Mouse (Mus musculus): ENCODE data around the gene Kazn.

The Kazn gene

GRCm38 (mm10) chr4:142074060-142074732 lies 165.0 kb downstream of the Kazn start:
- ChIA-PET CTCF (interaction anchor here in 2 of 4 experiments (0.6 to 1.3 kb wide), 4 partner anchors 10 to 794 kb away, joined by 3 to 5 read pairs (median 4); partner anchors contain the start of gene Tmem51 (in 1 of the 2)), POLR2A (interaction anchor here (0.6 to 42.6 kb wide), 19 partner anchors 0 to 176 kb away, joined by 3 to 1562 read pairs (median 4); partner anchors contain the start of genes Tmem51 (in 3 of the 4) and Fhad1 (in 1 of the 4))

GRCm38 (mm10) chr4:142071243-142071991 lies 167.8 kb downstream of the Kazn start:
- ChIA-PET CTCF (interaction anchor here (0.7 to 1.5 kb wide), 7 partner anchors 10 to 502 kb away, joined by 3 to 6 read pairs (median 4); partner anchors contain the start of gene Tmem51 (in 1 of the 4)), POLR2A (interaction anchor here (0.6 to 42.6 kb wide), 130 partner anchors 0 to 1253 kb away, joined by 3 to 1562 read pairs (median 5); partner anchors contain the start of genes Tmem51 (in 4 of the 4), Fhad1 (in 3 of the 4), Casp9 (in 2 of the 4) and Kazn (in 1 of the 4))

GRCm38 (mm10) chr4:142070840-142071239 lies 168.4 kb downstream of the Kazn start:
- CTCF ChIA-PET, result interaction anchor here (0.7 to 1.5 kb wide), 9 partner anchors 10 to 501 kb away, joined by 3 to 6 read pairs (median 3); partner anchors contain the start of gene Tmem51 (in 1 of the 4)
- POLR2A ChIA-PET, result interaction anchor here (0.5 to 42.6 kb wide), 141 partner anchors 1 to 1371 kb away, joined by 3 to 1562 read pairs (median 5); partner anchors contain the start of genes Tmem51 (in 4 of the 4), Fhad1 (in 3 of the 4), Casp9 (in 2 of the 4) and Kazn (in 1 of the 4)

GRCm38 (mm10) chr4:142068899-142069812 lies 170.0 kb downstream of the Kazn start:
- CTCF ChIA-PET, result interaction anchor here (0.5 to 1.6 kb wide), 13 partner anchors 9 to 808 kb away, joined by 3 to 6 read pairs (median 4); no protein-coding TSS in a partner anchor
- POLR2A ChIA-PET, result interaction anchor here (0.5 to 42.6 kb wide), 107 partner anchors 3 to 1170 kb away, joined by 3 to 1562 read pairs (median 6); partner anchors contain the start of genes Fhad1 (in 3 of the 4), Tmem51 (in 3 of the 4), Casp9 (in 2 of the 4) and Tmem82 (in 1 of the 4)

DNA sequence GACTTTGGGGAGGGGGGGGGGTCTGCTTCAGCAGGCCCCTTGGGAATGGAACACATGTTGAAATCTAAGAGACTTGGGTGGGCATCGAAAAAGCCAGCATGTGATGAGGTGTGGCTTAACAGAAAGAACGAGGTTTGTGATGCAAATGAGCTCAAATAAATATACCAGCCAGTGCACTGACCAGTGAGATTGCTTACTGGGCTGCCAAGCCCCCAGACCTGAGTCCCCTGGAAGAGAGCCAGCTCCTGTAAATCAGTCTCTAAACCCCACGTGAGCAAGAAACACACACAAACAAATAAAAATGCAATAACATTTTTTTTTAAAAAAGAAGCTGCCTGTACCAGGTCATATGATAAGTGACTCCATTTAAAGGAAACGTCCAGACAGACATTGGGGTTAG lies 172.6 kb downstream of the Kazn start:
- ChIA-PET CTCF (interaction anchor here in 2 of 4 experiments (0.6 to 2.0 kb wide), 2 partner anchors 8 to 18 kb away, joined by 3 to 6 read pairs; no protein-coding TSS in a partner anchor), POLR2A (interaction anchor here in 3 of 4 experiments (0.5 to 42.6 kb wide), 78 partner anchors 5 to 1233 kb away, joined by 3 to 1562 read pairs (median 4); partner anchors contain the start of genes Fhad1 (in 3 of the 3), Tmem51 (in 3 of the 3), Casp9 (in 2 of the 3) and Kazn (in 1 of the 3))

DNA sequence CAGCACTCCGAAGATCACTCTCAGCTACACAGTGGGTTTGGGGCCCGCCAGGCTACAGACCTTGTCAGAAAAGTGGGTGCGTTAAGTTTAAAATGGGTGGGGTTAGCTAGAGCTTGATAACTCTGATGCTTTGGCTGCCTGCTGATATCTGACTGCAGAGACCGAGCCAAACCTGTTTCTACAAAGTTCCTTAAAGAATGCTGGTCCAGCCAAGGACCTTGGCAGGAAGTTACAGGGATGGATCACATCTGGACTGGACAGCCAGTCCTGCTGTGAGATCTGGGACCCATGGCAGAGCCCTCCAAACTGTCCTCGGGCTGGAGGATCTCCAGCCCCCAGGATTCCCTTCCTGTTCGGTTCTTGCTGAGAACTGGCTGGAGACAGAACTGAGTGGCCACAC lies 173.4 kb downstream of the Kazn start:
- CTCF ChIA-PET, result interaction anchor here in 1 of 4 experiments (2.0 kb wide), 1 partner anchor 19 kb away, joined by 6 read pairs; no protein-coding TSS in a partner anchor
- POLR2A ChIA-PET, result interaction anchor here in 3 of 4 experiments (0.5 to 42.6 kb wide), 39 partner anchors 6 to 780 kb away, joined by 3 to 1562 read pairs (median 7); partner anchors contain the start of genes Tmem51 (in 3 of the 3), Casp9 (in 2 of the 3) and Fhad1 (in 2 of the 3)

- ChIA-PET CTCF (interaction anchor here in 2 of 4 experiments (0.5 to 1.1 kb wide), 2 partner anchors 16 to 45 kb away, joined by 4 to 6 read pairs; no protein-coding TSS in a partner anchor), POLR2A (interaction anchor here (0.8 to 42.6 kb wide), 24 partner anchors 7 to 780 kb away, joined by 3 to 1562 read pairs (median 13); partner anchors contain the start of genes Tmem51 (in 2 of the 4) and Casp9 (in 1 of the 4))
Observed at GRCm38 (mm10) chr4:142065270-142065669, 173.9 kb downstream of the Kazn start.

- CTCF ChIA-PET, result interaction anchor here (0.6 to 1.5 kb wide), 5 partner anchors 12 to 59 kb away, joined by 3 to 15 read pairs (median 6); no protein-coding TSS in a partner anchor
Observed at GRCm38 (mm10) chr4:142064582-142065228, 174.5 kb downstream of the Kazn start.

GRCm38 (mm10) chr4:142063057-142063534 lies 176.1 kb downstream of the Kazn start:
- CTCF ChIA-PET, result interaction anchor here in 3 of 4 experiments (0.6 to 2.7 kb wide), 4 partner anchors 10 to 100 kb away, joined by 3 to 9 read pairs (median 3); no protein-coding TSS in a partner anchor
- POLR2A ChIA-PET, result interaction anchor here (0.6 to 42.6 kb wide), 32 partner anchors 6 to 519 kb away, joined by 3 to 1562 read pairs (median 4); partner anchors contain the start of genes Fhad1 (in 2 of the 4), Tmem51 (in 2 of the 4) and Casp9 (in 1 of the 4)

More at GRCm38 (mm10) chr4:142064582-142065228, 174.5 kb downstream of the Kazn start:
- POLR2A ChIA-PET, result interaction anchor here (0.5 to 42.6 kb wide), 24 partner anchors 7 to 769 kb away, joined by 3 to 1562 read pairs (median 4); partner anchors contain the start of genes Fhad1 (in 1 of the 4) and Tmem51 (in 1 of the 4)

- ChIA-PET POLR2A (interaction anchor here (0.6 to 42.6 kb wide), 61 partner anchors 5 to 1417 kb away, joined by 3 to 1562 read pairs (median 5); partner anchors contain the start of genes Fhad1 (in 3 of the 4), Tmem51 (in 3 of the 4) and Pdpn (in 1 of the 4)), CTCF (interaction anchor here (0.6 to 2.7 kb wide), 11 partner anchors 13 to 239 kb away, joined by 3 to 9 read pairs (median 4); partner anchors contain the start of gene Tmem51 (in 1 of the 4))
Observed at GRCm38 (mm10) chr4:142061485-142062240, 177.5 kb downstream of the Kazn start.

DNA sequence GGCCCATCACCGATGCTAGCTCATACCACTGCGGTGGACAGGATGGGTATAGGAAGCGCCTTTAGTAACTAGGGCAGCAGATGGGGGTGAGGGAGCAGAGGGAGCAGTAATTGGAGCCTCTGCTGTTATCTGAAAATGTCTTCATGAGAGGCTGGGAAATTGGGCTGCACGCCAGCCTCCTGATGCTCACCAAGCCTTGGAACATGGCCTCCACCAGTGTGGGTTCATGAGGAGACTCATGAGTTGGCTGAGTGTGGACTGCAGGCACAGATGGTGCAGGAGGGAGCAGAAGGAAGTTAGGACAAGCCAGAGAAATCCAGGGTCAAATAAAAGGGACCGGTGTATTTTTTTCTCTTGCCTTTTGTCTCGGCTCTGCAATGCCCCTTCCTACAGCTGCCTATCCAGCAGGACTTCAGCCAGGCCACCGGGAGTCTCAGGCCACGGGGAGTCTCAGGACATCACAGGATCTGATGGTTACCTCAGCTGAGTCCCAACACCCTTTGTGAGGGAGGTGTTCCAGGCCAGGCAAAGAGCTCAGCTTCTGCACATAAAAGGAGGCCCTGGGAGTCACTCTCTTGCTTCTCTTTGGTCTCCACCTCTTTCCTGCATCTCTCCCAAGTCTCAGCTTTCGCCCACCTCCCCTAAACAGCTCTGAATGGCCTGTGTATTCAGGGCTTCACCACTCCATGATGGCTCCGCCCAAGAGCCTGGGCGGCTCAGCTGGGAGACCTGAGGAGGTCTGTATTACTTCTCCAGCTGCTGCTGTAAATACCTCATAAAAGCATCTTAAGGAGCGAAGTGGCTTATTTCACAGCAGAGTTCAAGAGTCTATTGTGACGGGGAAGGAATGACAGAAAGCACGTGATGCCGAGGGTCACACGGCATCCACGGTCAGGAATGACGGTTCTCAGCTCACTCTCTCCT lies 178.5 kb downstream of the Kazn start:
- ChIA-PET POLR2A (interaction anchor here (0.5 to 42.6 kb wide), 59 partner anchors 4 to 1559 kb away, joined by 3 to 1562 read pairs (median 5); partner anchors contain the start of genes Fhad1 (in 3 of the 4), Tmem51 (in 3 of the 4), Casp9 (in 1 of the 4) and Pdpn (in 1 of the 4)), CTCF (interaction anchor here in 3 of 4 experiments (0.6 to 2.7 kb wide), 10 partner anchors 14 to 106 kb away, joined by 3 to 9 read pairs (median 4); partner anchors contain the start of gene Tmem51 (in 1 of the 3))

DNA sequence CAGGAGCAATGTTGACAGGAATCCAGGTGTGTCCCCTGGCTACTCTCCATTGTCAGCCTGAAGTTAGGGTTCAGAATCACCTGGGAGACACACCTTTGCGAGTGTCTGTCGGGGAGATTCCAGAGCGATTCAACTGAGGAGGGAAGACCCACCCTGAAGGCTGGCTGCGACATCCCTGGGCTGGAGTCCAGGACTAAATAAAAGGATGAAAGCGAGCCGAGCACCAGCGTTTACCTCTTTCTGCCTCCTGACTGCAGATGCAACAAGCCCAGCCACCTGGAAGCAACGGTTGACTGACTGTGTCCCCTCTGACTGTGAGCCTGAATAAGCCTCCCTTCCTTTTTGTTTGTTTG lies 179.4 kb downstream of the Kazn start:
- POLR2A ChIA-PET, result interaction anchor here (0.5 to 42.6 kb wide), 25 partner anchors 9 to 1237 kb away, joined by 3 to 1562 read pairs (median 3); partner anchors contain the start of genes Casp9 (in 2 of the 4), Tmem51 (in 2 of the 4) and Fhad1 (in 1 of the 4)
- CTCF ChIA-PET, result interaction anchor here in 2 of 4 experiments (0.5 to 1.0 kb wide), 3 partner anchors 11 to 84 kb away, joined by 3 to 4 read pairs (median 3); no protein-coding TSS in a partner anchor

DNA sequence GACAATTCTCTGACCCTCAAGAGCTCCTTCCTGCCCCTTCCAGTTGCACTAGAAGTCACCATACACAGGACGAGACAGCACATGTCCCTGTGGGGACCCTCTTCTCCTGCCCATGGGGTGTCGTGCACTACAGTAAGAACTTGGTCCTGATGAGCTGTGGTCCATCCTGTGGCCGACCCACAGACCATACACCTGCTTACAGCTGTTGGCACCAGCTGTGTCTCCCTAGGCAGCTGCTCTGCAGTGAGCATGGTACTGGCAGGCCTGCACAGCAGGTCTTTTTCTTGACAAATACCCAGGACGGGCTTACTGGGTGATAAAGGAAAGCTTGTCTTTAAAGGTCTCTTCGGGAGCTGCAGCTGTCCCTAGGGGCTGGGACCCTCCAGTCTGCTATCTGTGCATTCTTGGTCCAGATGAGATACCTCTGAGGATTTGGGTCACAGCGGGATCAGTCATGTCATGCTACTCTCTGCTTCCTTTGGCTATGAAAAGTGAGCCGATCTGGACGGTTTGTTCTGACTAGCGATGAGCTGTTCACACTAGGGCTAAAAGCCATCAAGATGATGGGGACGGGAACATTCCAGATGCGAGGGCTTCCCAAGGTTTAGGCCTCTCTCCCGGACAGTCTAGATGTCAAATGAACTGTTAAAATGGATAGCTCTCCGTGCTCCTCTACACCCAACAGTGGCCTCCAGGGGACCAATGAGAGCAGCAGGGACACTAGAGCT lies 179.9 kb downstream of the Kazn start:
- POLR2A ChIA-PET, result interaction anchor here (0.5 to 42.6 kb wide), 26 partner anchors 10 to 1237 kb away, joined by 3 to 1562 read pairs (median 3); partner anchors contain the start of genes Casp9 (in 2 of the 4), Tmem51 (in 2 of the 4) and Fhad1 (in 1 of the 4)
- CTCF ChIA-PET, result interaction anchor here in 2 of 4 experiments (0.5 to 1.4 kb wide), 4 partner anchors 11 to 84 kb away, joined by 3 to 4 read pairs (median 4); no protein-coding TSS in a partner anchor

All from embryonic stem cell, embryonic (primary cell).